Mouse (Mus musculus) hindbrain, postnatal 0 days (tissue): ENCODE data around the gene Hspa8. TPM values are rescaled to one million over a fixed set of nuclear protein-coding genes. Genes with fewer than 3 reads are reported as not detected.
A peak's percentile ranks its signal among the peaks of the same experiment; 100 is the strongest.

Experiments used
- ATAC-seq: fragments of 200-750 bp; cut with Nextera tagmentation; 2 replicates; pipeline ENCODE4 v1.8.0; 2017; ENCODE audit warnings: mild to moderate bottlenecking, moderate TSS enrichment, moderate library complexity
- DNase-seq: peaks from one replicate; pipeline ENCODE4 v3.0.0-alpha.2; 2015; ENCODE audit warnings: low spot score
- H3K27ac ChIP-seq: fragments of 300-500 bp; sonication (generic); 2 replicates; pipeline ENCODE4 v1.5.1; 2014; ENCODE audit warnings: mild to moderate bottlenecking
- H3K27me3 ChIP-seq: fragments of 300-500 bp; sonication (generic); 2 replicates; pipeline ENCODE4 v1.6.1; 2014; ENCODE audit warnings: low read length, mixed read lengths; ENCODE audit not compliant: insufficient read depth
- H3K36me3 ChIP-seq: fragments of 300-500 bp; sonication (generic); 2 replicates; pipeline ENCODE4 v1.6.1; 2014; ENCODE audit warnings: low read length, mixed read lengths; ENCODE audit not compliant: insufficient read depth
- H3K4me1 ChIP-seq: fragments of 300-500 bp; sonication (generic); 2 replicates; pipeline ENCODE4 v1.6.1; 2014; ENCODE audit warnings: antibody characterized with exemption, low read length, mixed read lengths; ENCODE audit not compliant: insufficient read depth
- H3K4me2 ChIP-seq: fragments of 300-500 bp; sonication (generic); 2 replicates; pipeline ENCODE4 v1.6.1; 2014; ENCODE audit warnings: low read depth, mild to moderate bottlenecking, low read length, moderate library complexity, mixed read lengths
- H3K4me3 ChIP-seq: fragments of 300-500 bp; sonication (generic); 2 replicates; pipeline ENCODE4 v1.5.1; 2014; ENCODE audit warnings: low read length
- H3K9ac ChIP-seq: fragments of 300-500 bp; sonication (generic); replicated peaks from 2 replicates; pipeline ENCODE4 v1.6.1; 2014; ENCODE audit warnings: mild to moderate bottlenecking, low read length, moderate library complexity, mixed read lengths
- H3K9me3 ChIP-seq: fragments of 300-500 bp; sonication (generic); 2 replicates; pipeline ENCODE4 v1.6.1; 2016; ENCODE audit warnings: low read length, mixed read lengths
- CTCF ChIP-seq: IDR thresholded peaks from 2 replicates; pipeline ENCODE4 v1.5.1; 2016; ENCODE audit warnings: antibody characterized with exemption, control low read depth, low read depth
- WGBS: fragments of 180-500 bp; shearing (Covaris S2); extraction: QIAGEN DNeasy Blood & Tissue Kit; methylation state at CpG from one replicate; pipeline ENCODE4 v1.1.7; 2014; 5-methylcytosine and 5-hydroxymethylcytosine counted together
- polyA plus RNA-seq: library from polyadenylated mRNA; unstranded; fragments of >200 nt; fragmentation: Nextera tagmentation; extraction: Ambion mirVana; gene quantifications from 2 replicates; pipeline ENCODE4 v1.2.1, GENCODE M21; 2015
- total RNA-seq: library from RNA; depleted of rRNA; stranded (reverse); fragments of >200 nt; gene quantifications from 2 replicates; pipeline ENCODE4 v1.2.3, GENCODE M21; 2014

The Hspa8 gene
- total and polyA plus RNA-seq, 2 experiments from 2014 or later, result 2,371 to 3,887 TPM

GRCm38 (mm10) chr9:40807289-40807920 lies 6.6 kb downstream of the Hspa8 start:
- H3K4me3 ChIP-seq, result no peak overlapping the region
- H3K9me3 ChIP-seq, result no peaks in the 10 kb centered on the region
- ATAC-seq (no peak; the same call in 1 of the 2 replicates), DNase-seq (peak; percentile 64)
- peaks cover 17% of the 10 kb centered on the region for H3K4me1 ChIP-seq
- H3K27me3 ChIP-seq, result no peaks in the 10 kb centered on the region
- H3K9ac ChIP-seq, result 0 out of 2 replicates have a peak overlapping the region, but pooled peaks have one; percentile 9
- no peak for TF ChIP-seq CTCF
- no peak overlapping the region for H3K4me2 ChIP-seq
- H3K27ac ChIP-seq, result peak overlapping the region; percentile 77
- H3K36me3 ChIP-seq, result peaks cover 18% of the 10 kb centered on the region; the same call in 1 of the 2 replicates
- 22% methylated on average over 11 of the region's 11 CpGs for WGBS

GRCm38 (mm10) chr9:40808061-40808906 lies 7.5 kb downstream of the Hspa8 start:
- DNase-seq, result peak; percentile 44
- Histone ChIP-seq H3K4me1 (peaks cover 17% of the 10 kb centered on the region), H3K4me2 (no peak overlapping the region; the same call in 1 of the 2 replicates), H3K36me3 (peaks cover 18% of the 10 kb centered on the region; the same call in 1 of the 2 replicates), H3K4me3 (no peak overlapping the region), H3K27me3 (no peaks in the 10 kb centered on the region), H3K9me3 (no peaks in the 10 kb centered on the region), H3K9ac (no peak overlapping the region), H3K27ac (peak overlapping the region; percentile 77)
- WGBS, result 11% methylated on average over 16 of the region's 16 CpGs
- no peak for TF ChIP-seq CTCF
- no peak; the same call in 1 of the 2 replicates for ATAC-seq

- no peak for TF ChIP-seq CTCF
- Histone ChIP-seq H3K4me1 (peaks cover 17% of the 10 kb centered on the region), H3K27me3 (no peaks in the 10 kb centered on the region), H3K4me2 (no peak overlapping the region; the same call in 1 of the 2 replicates), H3K27ac (peak overlapping the region; percentile 77), H3K4me3 (no peak overlapping the region), H3K9ac (no peak overlapping the region), H3K9me3 (no peaks in the 10 kb centered on the region), H3K36me3 (peaks cover 18% of the 10 kb centered on the region; the same call in 1 of the 2 replicates)
- DNase-seq (no peak), ATAC-seq (no peak)
- 29% methylated on average over 8 of the region's 8 CpGs for WGBS
Observed at GRCm38 (mm10) chr9:40808907-40809280, 8.1 kb downstream of the Hspa8 start.

GRCm38 (mm10) chr9:40811860-40812259 lies 11.1 kb downstream of the Hspa8 start:
- Histone ChIP-seq H3K4me1 (peaks cover 12% of the 10 kb centered on the region), H3K9me3 (no peaks in the 10 kb centered on the region), H3K4me3 (no peak overlapping the region), H3K27me3 (no peaks in the 10 kb centered on the region), H3K4me2 (no peak overlapping the region), H3K9ac (no peak overlapping the region), H3K27ac (no peak overlapping the region), H3K36me3 (peaks cover 1% of the 10 kb centered on the region; the same call in 1 of the 2 replicates)
- WGBS, result 38% methylated on average over 2 of the region's 2 CpGs
- ATAC-seq (no peak), DNase-seq (peak; percentile 65)
- peak; percentile 66 for TF ChIP-seq CTCF

GRCm38 (mm10) chr9:40814060-40814459 lies 13.3 kb downstream of the Hspa8 start:
- H3K9me3 ChIP-seq, result no peaks in the 10 kb centered on the region
- H3K36me3 ChIP-seq, result no peaks in the 10 kb centered on the region
- no peak overlapping the region for H3K27ac ChIP-seq
- ATAC-seq, result no peak
- 92% methylated on average over 7 of the region's 7 CpGs for WGBS
- no peak overlapping the region for H3K4me3 ChIP-seq
- no peak for TF ChIP-seq CTCF
- no peaks in the 10 kb centered on the region for H3K27me3 ChIP-seq
- no peak overlapping the region for H3K4me2 ChIP-seq
- DNase-seq, result no peak
- no peaks in the 10 kb centered on the region for H3K4me1 ChIP-seq
- H3K9ac ChIP-seq, result no peak overlapping the region

GRCm38 (mm10) chr9:40817325-40818028 lies 16.7 kb downstream of the Hspa8 start:
- Histone ChIP-seq H3K36me3 (no peaks in the 10 kb centered on the region), H3K4me1 (peaks cover 11% of the 10 kb centered on the region), H3K4me3 (no peak overlapping the region), H3K27ac (peak overlapping the region; percentile 77), H3K27me3 (no peaks in the 10 kb centered on the region), H3K4me2 (no peak overlapping the region), H3K9ac (no peak overlapping the region), H3K9me3 (no peaks in the 10 kb centered on the region)
- ATAC-seq (peak; percentile 64), DNase-seq (peak; percentile 41)
- 71% methylated on average over 5 of the region's 5 CpGs for WGBS
- TF ChIP-seq CTCF, result no peak
